Mouse (Mus musculus) heart, adult 2 months (tissue): ENCODE results near the gene Slc35g3.

Source experiments
- CTCF ChIP-seq: fragments of 200-600 bp; IDR thresholded peaks from 2 replicates; pipeline ENCODE4 v1.8.1; 2022; ENCODE audit warnings: antibody characterized with exemption, mild to moderate bottlenecking, moderate library complexity
- EP300 ChIP-seq: fragments of 200-500 bp; IDR thresholded peaks from 2 replicates; pipeline ENCODE4 v1.6.1; 2011; ENCODE audit warnings: low read depth, low read length, control low read depth; ENCODE audit not compliant: insufficient read depth
- POLR2A ChIP-seq: fragments of 200-500 bp; IDR thresholded peaks from 2 replicates; pipeline ENCODE4 v1.6.1; 2011; ENCODE audit warnings: mild to moderate bottlenecking, low read depth, low read length, control low read depth; ENCODE audit not compliant: insufficient read depth

DNA sequence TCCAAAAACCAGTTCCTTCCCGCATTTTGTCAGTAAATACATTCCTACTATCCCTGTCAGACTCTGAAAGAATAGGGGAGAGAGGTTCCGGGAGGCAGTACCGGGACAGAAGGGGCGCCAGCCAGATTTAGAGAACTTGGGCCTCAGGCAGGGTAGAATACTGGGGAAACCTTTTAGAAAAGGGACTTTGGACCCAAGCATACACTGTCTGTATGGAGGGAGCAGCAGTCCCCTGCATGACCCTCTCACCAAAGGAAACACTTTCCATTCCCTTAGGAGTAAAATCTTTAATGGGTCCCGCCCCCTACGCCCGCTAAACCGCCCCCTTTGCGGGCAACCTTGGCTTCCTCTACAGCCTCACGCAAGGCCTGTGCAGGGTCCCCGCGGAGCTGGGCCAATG lies 41.6 kb upstream of the Slc35g3 start:
- TF ChIP-seq EP300 (no peak), POLR2A (no peak), CTCF (no peak)
